Mouse (Mus musculus) stomach, postnatal 0 days (tissue): ENCODE measurements around the gene Tspan32.

Experiments used
- CTCF ChIP-seq: IDR thresholded peaks from 2 replicates; pipeline ENCODE4 v1.5.1; 2016; ENCODE audit warnings: antibody characterized with exemption, low read depth, mild to moderate bottlenecking, moderate library complexity
- EP300 ChIP-seq: optimal IDR thresholded peaks from 2 replicates; pipeline ENCODE3; 2016; ENCODE audit warnings: antibody characterized with exemption

DNA sequence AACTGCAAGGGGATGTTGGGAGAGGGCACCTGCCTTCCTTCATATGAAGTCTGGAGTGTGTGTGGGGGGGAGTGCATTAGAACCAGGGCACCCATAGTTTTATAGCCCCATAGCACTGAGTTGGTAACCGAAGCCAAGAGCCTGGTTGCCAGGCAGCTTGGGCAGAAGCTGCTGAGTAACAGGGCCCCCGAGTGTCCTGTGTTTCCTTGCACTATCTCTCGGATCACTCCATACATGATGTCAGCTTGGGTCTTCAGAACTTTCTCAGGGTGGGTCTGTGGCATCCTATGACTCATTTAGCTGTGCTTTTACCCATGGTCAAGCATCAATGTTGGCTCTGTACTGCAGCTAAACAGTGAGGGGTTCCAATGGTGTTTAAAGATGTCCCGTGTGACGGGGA lies 52.2 kb downstream of the Tspan32 start:
- TF ChIP-seq CTCF (no peak), EP300 (no peak)
